Mouse (Mus musculus) duodenum, adult 2 months (tissue): ENCODE data around the gene Zfp52. TPM values are rescaled to one million over a fixed set of nuclear protein-coding genes. Genes with fewer than 3 reads are reported as not detected.

Experiments
- polyA plus RNA-seq: library from polyadenylated mRNA; depleted of rRNA; stranded (reverse); fragments of >200 nt; gene quantifications from 2 replicates; pipeline ENCODE4 v1.2.3, GENCODE M21; 2012; ENCODE audit warnings: low replicate concordance; rRNA removed

The Zfp52 gene
- 0.06 TPM in 1 of 2 replicates, not detected in the other for polyA plus RNA-seq

GRCm38 (mm10) chr17:21535096-21536001 lies at the start of gene Zfp52:
Gene Zfp52, plus strand, starts transcription at chr17:21535539.

GRCm38 (mm10) chr17:21488760-21489499 lies 46.4 kb upstream of the Zfp52 start, which contains the start of gene Zfp53:
Gene Zfp53, plus strand, starts transcription at chr17:21488998.

GRCm38 (mm10) chr17:21566728-21567349 lies 31.5 kb downstream of the Zfp52 start, which contains the start of gene Zfp948:
Gene Zfp948, plus strand, starts transcription at chr17:21567008.

Other genes starting within 250 kb of the Zfp52 start
- gene Vmn1r237, start 223.7 kb upstream of the Zfp52 start, polyA plus RNA-seq: not detected in 2 replicates
- not detected in 2 replicates for gene Zfp677, start 151.8 kb upstream of the Zfp52 start, polyA plus RNA-seq
- gene Zfp54, start 112.3 kb upstream of the Zfp52 start, polyA plus RNA-seq: 0.06 and 0.25 TPM in 2 replicates
- 0.12 TPM in 1 of 2 replicates, not detected in the other for gene Zfp51, start 85.2 kb upstream of the Zfp52 start, polyA plus RNA-seq
- gene Zfp53, start 46.5 kb upstream of the Zfp52 start, polyA plus RNA-seq: 1.4 and 1.7 TPM in 2 replicates
- 0.07 and 0.19 TPM in 2 replicates for gene Zfp948, start 31.5 kb downstream of the Zfp52 start, polyA plus RNA-seq
- 0.06 and 0.11 TPM in 2 replicates for gene Zfp983, start 115.1 kb downstream of the Zfp52 start, polyA plus RNA-seq
- not detected in 2 replicates for gene Gm10226, start 156.3 kb downstream of the Zfp52 start, polyA plus RNA-seq
- 0.06 and 0.08 TPM in 2 replicates for gene Zfp760, start 172.2 kb downstream of the Zfp52 start, polyA plus RNA-seq
- 0.25 and 0.63 TPM in 2 replicates for gene Zfp229, start 195.3 kb downstream of the Zfp52 start, polyA plus RNA-seq